8 mouse cellular contexts compared by ENCODE assay signal in genomic region chr3:127183998-127184753, GRCm38 (mm10).
DNase-seq lines count a peak whose midpoint lies in the region; ATAC-seq and TF ChIP-seq lines count a peak whose summit lies in the region.
"Had no signal": no experiment of that assay in that cellular context is flagged by ENCODE, and none has a peak within 500 bp of the region (broad histone marks: within the 10 kb centered on the region; RNA-seq: fewer than 3 reads in every experiment).

No protein-coding gene starts in this region.

- no peak for TF ChIP-seq EP300 in stomach, postnatal 0 days (optimal IDR thresholded peaks at IDR 0.05)

- POLR2A ChIA-PET in Patski (lab: Charles Lee) = no interaction called here

- H3K27me3 ChIP-seq in Patski = no peaks in the 10 kb centered on the region
- no peaks in the 10 kb centered on the region for H3K27me3 ChIP-seq in stomach, postnatal 0 days (ENCODE audit: control insufficient read depth, insufficient read depth, low read length)
- H3K27me3 ChIP-seq: heart, embryonic 13.5 days had no signal

- in situ Hi-C loops in Patski (cut with MboI; ENCODE audit: low pct_unique_long_range_greater_than_20kb) = loop anchor here (5.0 kb wide), 1 partner anchor 263 kb away; no protein-coding TSS in a partner anchor

- peak; percentile 95 for TF ChIP-seq CTCF in left cerebral cortex, adult 2 months (IDR thresholded peaks at IDR 0.05)
- TF ChIP-seq CTCF in Patski (IDR thresholded peaks at IDR 0.05) = peak; percentile 98
- peak; percentile 88 for TF ChIP-seq CTCF in stomach, postnatal 0 days (IDR thresholded peaks at IDR 0.05; ENCODE audit: low read depth)

- peak overlapping the region; percentile 40; the same call in 1 of the 2 replicates for H3K27ac ChIP-seq in left cerebral cortex, adult 2 months
- H3K27ac ChIP-seq in stomach, postnatal 0 days (replicated peaks) = no peak overlapping the region
- H3K27ac ChIP-seq: heart, embryonic 13.5 days had no signal

- peak; percentile 39 for ATAC-seq in Patski
- peak; percentile 93 for ATAC-seq in common myeloid progenitor, adult 5-6 weeks (replicated peaks; ENCODE audit: low read depth, poor library complexity, severe bottlenecking)
- no peak for ATAC-seq in stomach, postnatal 0 days (ENCODE audit: low FRiP score, low TSS enrichment)

- no peaks in the 10 kb centered on the region for H3K36me3 ChIP-seq in stomach, postnatal 0 days (ENCODE audit: control insufficient read depth, insufficient read depth, low read length)
- H3K36me3 ChIP-seq: heart, embryonic 13.5 days had no signal

- intact Hi-C loops in left cerebral cortex, adult 2 months (cut with DNase I) = loop anchor here (2.0 to 5.0 kb wide), 2 partner anchors 113 to 263 kb away; no protein-coding TSS in a partner anchor
- intact Hi-C loops in left cerebral cortex, postnatal 10 days (cut with DNase I) = loop anchor here (5.0 to 10.0 kb wide), 2 partner anchors 133 to 371 kb away; partner anchors contain the start of genes Larp7 and Zgrf1

- WGBS in stomach, postnatal 0 days = 10% methylated on average over 5 of the region's 5 CpGs

- CTCF ChIA-PET in Patski (lab: Charles Lee) = interaction anchor here (0.6 to 3.2 kb wide), 25 partner anchors 9 to 367 kb away, joined by 3 to 25 read pairs (median 4); no protein-coding TSS in a partner anchor

- DNase-seq in left cerebral cortex, adult 2 months (ENCODE audit: extremely low spot score in 1 of 2, low spot score in 2 of 2) = no peak
- no peak for DNase-seq in left cerebral cortex, postnatal 10 days (ENCODE audit: extremely low spot score in 1 of 2, low spot score in 2 of 2)
- DNase-seq in Patski (ENCODE audit: low read depth, low spot score) = no peak
- DNase-seq in kidney, postnatal 14 days = peak; percentile 11
- no peak for DNase-seq in stomach, postnatal 0 days (ENCODE audit: low spot score)
- no peak for DNase-seq in gastrocnemius, adult 8-10 months (ENCODE audit: low spot score in 2 of 2)

- no peaks in the 10 kb centered on the region for H3K9me3 ChIP-seq in stomach, postnatal 0 days (ENCODE audit: control insufficient read depth, low read length)
- H3K9me3 ChIP-seq: heart, embryonic 13.5 days had no signal

- H3K4me2 ChIP-seq in stomach, postnatal 0 days (replicated peaks; ENCODE audit: low read depth) = no peak overlapping the region
- H3K4me2 ChIP-seq: heart, embryonic 13.5 days had no signal

- H3K4me3 ChIP-seq in left cerebral cortex, adult 2 months = no peak overlapping the region
- no peak overlapping the region for H3K4me3 ChIP-seq in stomach, postnatal 0 days (ENCODE audit: low read depth, low read length)
- H3K4me3 ChIP-seq: heart, embryonic 13.5 days had no signal

- H3K4me1 ChIP-seq in stomach, postnatal 0 days (replicated peaks; ENCODE audit: control insufficient read depth, insufficient read depth) = no peaks in the 10 kb centered on the region
- H3K4me1 ChIP-seq: heart, embryonic 13.5 days had no signal

- no peak overlapping the region for H3K9ac ChIP-seq in stomach, postnatal 0 days (ENCODE audit: low read length)
- H3K9ac ChIP-seq: heart, embryonic 13.5 days had no signal
